Mouse (Mus musculus): ENCODE results near the gene Foxr1. TPM values are rescaled to one million over a fixed set of nuclear protein-coding genes. Genes with fewer than 3 reads are reported as not detected.

Gene Foxr1
- polyA plus RNA-seq (2012) = not detected in 2 replicates

- Histone ChIP-seq H3K4me1 (ENCODE audit: control insufficient read depth) (no peaks in the 10 kb centered on the region), H3K9me3 (ENCODE audit: control insufficient read depth, low read length) (no peaks in the 10 kb centered on the region), H3K4me3 (replicated peaks) (no peak within 1 kb of the TSS), H3K27me3 (ENCODE audit: control insufficient read depth) (no peaks in the 10 kb centered on the region), H3K36me3 (ENCODE audit: control insufficient read depth) (no peaks in the 10 kb centered on the region)
- TF ChIP-seq GATA1 (IDR thresholded peaks at IDR 0.05; ENCODE audit: low read length) = no peak
Measured at GRCm38 (mm10) chr9:44440961-44441360, at the start of gene Foxr1. Gene Foxr1, minus strand, starts transcription at chr9:44441136.

- Histone ChIP-seq H3K27me3 (ENCODE audit: control insufficient read depth) (peaks cover 3% of the 10 kb centered on the region; the same call in 1 of the 2 replicates), H3K4me3 (replicated peaks) (no peak overlapping the region), H3K36me3 (ENCODE audit: control insufficient read depth) (no peaks in the 10 kb centered on the region), H3K4me1 (ENCODE audit: control insufficient read depth) (peaks cover 2% of the 10 kb centered on the region), H3K9me3 (ENCODE audit: control insufficient read depth, low read length) (no peaks in the 10 kb centered on the region)
- TF ChIP-seq TAL1 (IDR thresholded peaks at IDR 0.05; ENCODE audit: low read length) = no peak
- TF ChIP-seq GATA1 (IDR thresholded peaks at IDR 0.05; ENCODE audit: low read length) = no peak
Measured at GRCm38 (mm10) chr9:44490086-44490967, 49.4 kb upstream of the Foxr1 start.

GRCm38 (mm10) chr9:44489651-44490085 lies 48.7 kb upstream of the Foxr1 start:
- Histone ChIP-seq H3K4me3 (replicated peaks) (no peak overlapping the region), H3K9me3 (ENCODE audit: control insufficient read depth, low read length) (no peaks in the 10 kb centered on the region), H3K27me3 (ENCODE audit: control insufficient read depth) (peaks cover 8% of the 10 kb centered on the region), H3K4me1 (ENCODE audit: control insufficient read depth) (peaks cover 2% of the 10 kb centered on the region), H3K36me3 (ENCODE audit: control insufficient read depth) (no peaks in the 10 kb centered on the region)
- TF ChIP-seq GATA1 (IDR thresholded peaks at IDR 0.05; ENCODE audit: low read length) = no peak
- no peak for TF ChIP-seq TAL1 (IDR thresholded peaks at IDR 0.05; ENCODE audit: low read length)

- H3K4me3 ChIP-seq (replicated peaks) = no peak overlapping the region
- H3K4me1 ChIP-seq (ENCODE audit: control insufficient read depth) = no peaks in the 10 kb centered on the region; the same call in 1 of the 2 replicates
- no peaks in the 10 kb centered on the region for H3K36me3 ChIP-seq (ENCODE audit: control insufficient read depth)
- H3K27me3 ChIP-seq (ENCODE audit: control insufficient read depth) = peaks cover 16% of the 10 kb centered on the region
- TF ChIP-seq GATA1 (IDR thresholded peaks at IDR 0.05; ENCODE audit: low read length) (no peak), TAL1 (IDR thresholded peaks at IDR 0.05; ENCODE audit: low read length) (no peak)
- H3K9me3 ChIP-seq (ENCODE audit: control insufficient read depth, low read length) = no peaks in the 10 kb centered on the region
Measured at GRCm38 (mm10) chr9:44488855-44489381, 48.0 kb upstream of the Foxr1 start.

GRCm38 (mm10) chr9:44488416-44488815 lies 47.5 kb upstream of the Foxr1 start:
- Histone ChIP-seq H3K9me3 (ENCODE audit: control insufficient read depth, low read length) (no peaks in the 10 kb centered on the region), H3K27me3 (ENCODE audit: control insufficient read depth) (peaks cover 21% of the 10 kb centered on the region), H3K4me3 (replicated peaks) (no peak overlapping the region), H3K4me1 (ENCODE audit: control insufficient read depth) (peaks cover under 1% of the 10 kb centered on the region), H3K36me3 (ENCODE audit: control insufficient read depth) (no peaks in the 10 kb centered on the region)
- TF ChIP-seq TAL1 (IDR thresholded peaks at IDR 0.05; ENCODE audit: low read length) = no peak
- TF ChIP-seq GATA1 (IDR thresholded peaks at IDR 0.05; ENCODE audit: low read length) = no peak

GRCm38 (mm10) chr9:44487441-44487840 lies 46.5 kb upstream of the Foxr1 start:
- no peak for TF ChIP-seq TAL1 (IDR thresholded peaks at IDR 0.05; ENCODE audit: low read length)
- no peak for TF ChIP-seq GATA1 (IDR thresholded peaks at IDR 0.05; ENCODE audit: low read length)
- H3K4me1 ChIP-seq (ENCODE audit: control insufficient read depth) = peaks cover 5% of the 10 kb centered on the region
- peak overlapping the region; percentile 14 for H3K4me3 ChIP-seq (replicated peaks)
- no peaks in the 10 kb centered on the region for H3K36me3 ChIP-seq (ENCODE audit: control insufficient read depth)
- peaks cover 27% of the 10 kb centered on the region for H3K27me3 ChIP-seq (ENCODE audit: control insufficient read depth)
- no peaks in the 10 kb centered on the region for H3K9me3 ChIP-seq (ENCODE audit: control insufficient read depth, low read length)

- H3K27me3 ChIP-seq (ENCODE audit: control insufficient read depth) = peaks cover 33% of the 10 kb centered on the region
- TF ChIP-seq GATA1 (IDR thresholded peaks at IDR 0.05; ENCODE audit: low read length) (no peak), TAL1 (IDR thresholded peaks at IDR 0.05; ENCODE audit: low read length) (no peak)
- peak overlapping the region; percentile 14 for H3K4me3 ChIP-seq (replicated peaks)
- H3K36me3 ChIP-seq (ENCODE audit: control insufficient read depth) = no peaks in the 10 kb centered on the region
- H3K4me1 ChIP-seq (ENCODE audit: control insufficient read depth) = peaks cover 5% of the 10 kb centered on the region
- H3K9me3 ChIP-seq (ENCODE audit: control insufficient read depth, low read length) = no peaks in the 10 kb centered on the region
Measured at GRCm38 (mm10) chr9:44486741-44487421, 45.9 kb upstream of the Foxr1 start.

GRCm38 (mm10) chr9:44486335-44486734 lies 45.4 kb upstream of the Foxr1 start:
- Histone ChIP-seq H3K4me3 (replicated peaks) (no peak overlapping the region), H3K9me3 (ENCODE audit: control insufficient read depth, low read length) (no peaks in the 10 kb centered on the region), H3K4me1 (ENCODE audit: control insufficient read depth) (peaks cover 5% of the 10 kb centered on the region), H3K27me3 (ENCODE audit: control insufficient read depth) (peaks cover 39% of the 10 kb centered on the region), H3K36me3 (ENCODE audit: control insufficient read depth) (no peaks in the 10 kb centered on the region)
- TF ChIP-seq GATA1 (IDR thresholded peaks at IDR 0.05; ENCODE audit: low read length) (no peak), TAL1 (IDR thresholded peaks at IDR 0.05; ENCODE audit: low read length) (no peak)

All from erythroblast, embryonic 14.5 days (primary cell).